Mouse (Mus musculus) adrenal gland, adult 8-10 months (tissue): ENCODE results near the gene Gan. TPM values are rescaled to one million over a fixed set of nuclear protein-coding genes. Genes with fewer than 3 reads are reported as not detected.

Experiments
- DNase-seq: peaks from one replicate; pipeline ENCODE4 v3.0.0; 2022
- total RNA-seq, 4 experiments: library from RNA; stranded (reverse); gene quantifications; 2 replicates each; pipeline ENCODE4 v1.2.4; 2022

The Gan gene
- total RNA-seq, 4 experiments from 2014 or later: 12.2 to 17.4 (median 13.8) TPM

DNA sequence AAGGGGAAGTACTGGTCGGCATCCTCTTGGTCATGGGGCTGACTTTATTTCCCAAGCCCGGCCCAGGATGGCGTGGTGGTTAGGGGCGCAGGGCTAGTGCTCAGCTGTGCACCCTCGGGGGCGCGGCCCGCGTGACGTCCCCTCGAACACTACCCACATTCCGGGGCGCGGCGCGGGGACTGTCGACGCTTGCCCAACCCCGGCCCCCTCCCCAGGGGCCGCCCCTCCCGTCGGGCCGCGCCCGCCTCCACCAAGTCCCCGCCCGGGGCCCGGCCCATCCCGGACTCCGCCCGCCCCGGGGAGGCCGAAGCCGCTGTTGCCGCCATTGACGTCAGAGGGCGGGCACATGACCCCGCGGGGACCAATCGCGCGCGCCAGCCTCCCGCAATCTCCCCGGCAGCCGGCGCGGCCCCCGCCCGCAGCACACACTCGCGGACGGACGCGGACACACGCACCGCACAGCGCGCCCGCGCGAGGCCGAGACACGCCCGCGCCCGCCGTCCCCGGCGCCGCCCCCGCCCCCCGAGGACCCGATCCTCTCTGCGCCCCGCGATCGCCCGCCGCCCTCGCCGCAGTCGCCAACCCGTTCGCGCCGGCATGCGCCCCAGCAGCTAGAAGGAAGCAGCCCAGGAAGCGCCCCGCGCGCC is 98.5 kb downstream of the Gan start:
- peak; percentile 93 for DNase-seq

- no peak for DNase-seq
Measured at GRCm38 (mm10) chr8:117257029-117257820, 99.3 kb downstream of the Gan start, which contains the start of gene Cmip. TSS of gene Cmip (plus strand) at chr8:117257064.

DNA sequence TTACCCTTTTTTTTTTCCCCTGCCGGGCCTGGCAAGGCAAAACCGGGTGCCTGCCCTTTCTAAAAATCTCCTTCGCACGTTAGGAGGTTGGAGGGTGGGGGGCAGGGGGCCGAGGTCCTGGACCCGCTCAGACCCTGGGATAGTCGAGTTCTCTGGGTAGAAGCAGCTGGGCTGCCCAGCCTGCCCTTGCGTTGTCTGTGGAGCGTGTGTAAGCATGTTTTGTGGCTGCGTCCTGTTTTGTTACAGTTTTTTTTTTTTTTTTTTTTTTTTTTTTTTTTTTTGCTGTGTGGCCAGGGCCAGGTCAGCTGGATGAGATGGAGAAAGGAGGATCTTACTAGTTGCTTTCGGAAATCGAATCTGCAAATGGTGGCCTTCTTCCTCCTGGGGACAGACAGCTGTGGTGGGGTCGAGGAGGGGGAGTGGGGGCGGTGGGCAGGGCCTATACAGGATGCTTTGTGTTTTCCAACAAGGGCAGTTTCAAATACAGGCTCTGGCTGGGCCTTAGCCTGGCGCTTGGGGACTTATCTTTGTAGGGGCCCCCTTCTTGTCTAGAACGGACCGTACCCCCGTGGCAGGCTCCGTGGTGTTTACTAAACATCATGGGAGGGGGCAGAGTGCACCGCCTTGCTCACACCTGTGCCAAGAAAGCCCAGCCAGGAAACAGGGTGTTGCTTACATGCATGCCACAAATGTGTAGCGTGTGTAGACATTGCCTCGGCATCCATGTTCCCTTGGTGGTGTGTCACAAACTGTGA is 100.1 kb downstream of the Gan start:
- DNase-seq: no peak

- no peak for DNase-seq
Measured at GRCm38 (mm10) chr8:117258576-117259040, 100.7 kb downstream of the Gan start.

GRCm38 (mm10) chr8:117259431-117260001 is 101.6 kb downstream of the Gan start:
- no peak for DNase-seq

GRCm38 (mm10) chr8:117260234-117260929 is 102.4 kb downstream of the Gan start:
- DNase-seq: no peak

GRCm38 (mm10) chr8:117260930-117261475 is 103.1 kb downstream of the Gan start:
- no peak for DNase-seq

DNA sequence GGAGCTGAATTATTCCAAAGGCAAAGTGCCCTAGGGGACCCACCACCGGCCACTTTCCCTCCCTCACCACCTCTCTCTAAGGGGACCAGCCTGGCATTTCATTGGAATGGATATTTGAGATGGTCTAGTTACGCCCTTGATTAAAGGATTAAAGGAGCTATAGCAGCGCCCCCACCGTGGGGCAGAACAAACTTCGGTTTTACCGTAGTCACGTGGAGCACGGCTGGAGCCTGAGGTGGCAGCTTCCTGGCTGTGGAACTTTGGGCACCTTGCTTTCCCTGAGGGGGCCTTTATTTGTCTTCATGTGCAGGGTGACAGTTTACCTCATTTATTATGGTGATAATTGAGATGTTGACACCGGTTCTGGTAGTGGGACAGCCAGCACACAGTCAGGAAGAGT is 103.8 kb downstream of the Gan start:
- DNase-seq: no peak

GRCm38 (mm10) chr8:117262685-117263084 is 104.8 kb downstream of the Gan start:
- no peak for DNase-seq

DNA sequence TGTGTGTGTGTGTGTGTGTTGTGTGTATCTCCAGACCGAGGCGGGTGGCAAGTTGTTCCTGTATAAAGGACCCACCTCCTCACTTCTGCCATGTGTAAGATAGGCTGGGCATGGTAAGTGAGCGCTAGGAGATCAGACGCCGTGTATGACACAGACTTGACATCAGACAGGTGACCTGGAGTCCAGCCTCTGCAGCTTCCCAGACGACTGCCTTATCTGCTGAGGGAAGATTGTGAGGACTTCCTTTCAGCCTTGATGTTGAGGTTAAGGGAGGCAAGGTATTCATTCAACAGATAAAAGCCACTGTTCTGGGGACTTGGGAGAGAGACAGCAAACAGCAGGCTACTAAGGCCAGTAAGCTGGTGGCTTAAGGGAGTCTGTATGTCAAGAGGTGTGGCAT is 105.5 kb downstream of the Gan start:
- no peak for DNase-seq

DNA sequence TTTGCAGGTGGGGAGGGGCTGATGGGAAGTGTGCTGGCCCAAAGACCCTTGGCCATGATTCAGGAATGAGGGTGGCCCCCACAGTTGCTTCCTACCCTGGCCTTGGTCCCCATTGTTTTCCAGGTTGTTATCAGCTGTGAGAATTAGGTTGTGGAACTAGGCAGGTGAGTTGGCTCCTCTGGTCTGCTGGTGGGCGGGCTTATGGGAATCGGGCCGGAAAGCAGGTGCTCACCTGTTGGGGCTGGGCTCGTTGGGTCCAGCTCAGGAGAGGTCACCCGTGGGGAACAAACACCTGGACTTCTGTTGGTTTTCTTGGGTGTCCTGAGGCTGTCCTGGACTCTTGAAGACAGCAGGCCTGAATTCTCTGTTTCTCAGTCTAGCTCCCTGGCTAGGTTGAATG is 107.1 kb downstream of the Gan start:
- DNase-seq: no peak

Other genes with a start within 250 kb of the Gan start
- gene Cmc2, start 236.7 kb upstream of the Gan start, total RNA-seq: 10 to 100 TPM; 46.5 to 55.8 (median 50.1) TPM
- gene Cenpn, start 236.4 kb upstream of the Gan start, total RNA-seq: 1 to 10 TPM; 2.5 to 5.8 (median 4.4) TPM
- gene Atmin, start 214.7 kb upstream of the Gan start, total RNA-seq: 10 to 100 TPM; 23.9 to 33.7 (median 30.8) TPM
- 1 to 10 TPM; 1.8 to 2.4 (median 2.1) TPM for gene 1700030J22Rik, start 179.2 kb upstream of the Gan start, total RNA-seq
- 100 to 1,000 TPM; 142 to 228 (median 186) TPM for gene Gcsh, start 164.6 kb upstream of the Gan start, total RNA-seq
- gene Pkd1l2, start 75.7 kb upstream of the Gan start, total RNA-seq: 1 to 10 TPM; 2.2 to 4.7 (median 3.2) TPM
- under 1 TPM in 2 of 4 experiments, not detected in 2; 0.15 to 0.16 TPM for gene Bco1, start 62.3 kb upstream of the Gan start, total RNA-seq
- gene Cmip, start 98.9 kb downstream of the Gan start, total RNA-seq: 100 to 1,000 TPM; 134 to 141 (median 137) TPM